Mouse (Mus musculus) spleen, postnatal 36 days (tissue): ENCODE data around the gene Olfr761.
"Not testable (repeated sequence)": the region's sequence is repeated elsewhere in the genome, so short reads cannot be mapped to it uniquely, and the experiment has no call there.

Experiments
- DNase-seq, 2 experiments: peaks; one replicate each; pipeline ENCODE4 v3.0.0; 2022; ENCODE audit warnings: low spot score in 2 of 2, mixed read lengths in 1 of 2

Gene Olfr761

DNA sequence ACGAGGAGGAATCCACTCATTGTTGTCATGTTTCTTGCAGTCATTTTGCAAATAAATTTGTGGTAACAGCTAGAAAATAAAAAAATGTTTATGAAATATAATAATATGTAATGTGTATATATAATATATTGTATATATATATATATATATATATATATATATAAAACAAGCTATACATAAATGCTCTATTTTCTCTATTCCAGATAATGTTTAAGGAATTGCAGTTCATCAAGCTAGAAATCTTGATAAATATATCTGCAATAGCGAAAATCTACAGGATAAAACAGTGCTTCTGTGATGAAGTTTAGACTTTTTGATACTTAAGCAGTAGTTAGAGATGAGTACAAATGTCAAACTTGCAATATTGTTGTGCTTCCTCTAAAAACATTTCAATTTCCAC lies at the start of gene Olfr761:
TSS of gene Olfr761 (minus strand) at position 101 of the 400 bp plus-strand sequence.
- no peak for DNase-seq

GRCm38 (mm10) chr17:37995635-37996307 lies 42.9 kb upstream of the Olfr761 start:
- DNase-seq = no peak

DNA sequence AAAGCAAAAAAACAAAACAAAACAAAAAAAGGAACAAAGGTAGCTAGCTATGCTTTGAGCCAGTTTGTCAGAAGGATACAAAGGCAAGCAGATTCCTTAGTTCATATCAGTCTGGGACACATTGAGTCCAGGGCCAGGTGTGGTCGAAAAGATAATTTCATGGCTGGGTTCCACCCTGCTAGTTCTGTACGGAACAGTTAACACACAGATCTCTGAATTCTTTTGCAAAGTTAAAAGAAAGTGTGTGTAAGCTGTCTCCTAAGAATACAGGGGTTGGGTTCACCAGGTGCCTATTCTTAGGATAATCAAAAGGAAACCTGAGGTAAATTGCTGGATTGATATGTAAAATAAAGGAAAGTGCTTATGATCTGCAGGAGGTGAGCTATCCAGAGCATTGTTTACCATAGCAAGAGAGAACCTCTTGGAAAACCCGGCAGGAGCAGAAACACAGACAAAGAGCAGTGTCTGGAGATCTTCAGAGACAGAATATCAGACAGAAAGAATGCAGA lies 37.6 kb upstream of the Olfr761 start:
- no peak for DNase-seq

GRCm38 (mm10) chr17:37973591-37973990 lies 20.7 kb upstream of the Olfr761 start:
- DNase-seq = no peak

- no peak for DNase-seq
Observed at GRCm38 (mm10) chr17:37920248-37920647, 32.6 kb downstream of the Olfr761 start, which contains the start of gene Olfr128. Gene Olfr128, plus strand, starts transcription at chr17:37920548.

GRCm38 (mm10) chr17:37906821-37907220 lies 46.1 kb downstream of the Olfr761 start:
- DNase-seq = not testable (repeated sequence)
